Mouse (Mus musculus) lung, adult 2 months (tissue): ENCODE data around the gene Man1c1. TPM values are rescaled to one million over a fixed set of nuclear protein-coding genes. Genes with fewer than 3 reads are reported as not detected.

ENCODE experiments used
- DNase-seq: peaks from one replicate; pipeline ENCODE4 v3.0.0; 2022
- H3K4me1 ChIP-seq: fragments of 200-500 bp; 2 replicates; pipeline ENCODE4 v1.6.1; 2011; ENCODE audit warnings: low read length; ENCODE audit not compliant: control insufficient read depth, insufficient read depth
- H3K4me3 ChIP-seq: fragments of 200-500 bp; replicated peaks from 2 replicates; pipeline ENCODE3; 2011; ENCODE audit warnings: low read depth, mild to moderate bottlenecking, control low read depth, low read length; ENCODE audit errors: extremely low read depth
- CTCF ChIP-seq: fragments of 200-500 bp; IDR thresholded peaks from 2 replicates; pipeline ENCODE4 v1.5.1; 2011; ENCODE audit warnings: mild to moderate bottlenecking, low read length, control low read depth; ENCODE audit not compliant: insufficient read depth
- POLR2A ChIP-seq: fragments of 200-500 bp; IDR thresholded peaks from 2 replicates; pipeline ENCODE4 v1.6.1; 2011; ENCODE audit warnings: low read depth, mild to moderate bottlenecking, control low read depth, low read length, borderline replicate concordance; ENCODE audit errors: extremely low read depth
- WGBS: fragments of 180-500 bp; shearing (Covaris S2); methylation state at CpG from one replicate; pipeline ENCODE4 v1.1.7; 2018; 5-methylcytosine and 5-hydroxymethylcytosine counted together
- polyA plus RNA-seq: library from polyadenylated mRNA; depleted of rRNA; stranded (reverse); fragments of >200 nt; gene quantifications from 2 replicates; pipeline ENCODE4 v1.2.3, GENCODE M21; 2012

The Man1c1 gene
- polyA plus RNA-seq, 1 experiment = 15.7 TPM

- no peak overlapping the region for H3K4me3 ChIP-seq
- TF ChIP-seq CTCF (no peak), POLR2A (no peak)
- no peaks in the 10 kb centered on the region for H3K4me1 ChIP-seq
- 72% methylated on average over 12 of the region's 12 CpGs for WGBS
- no peak for DNase-seq
Measured at GRCm38 (mm10) chr4:134668355-134669028, 35.6 kb downstream of the Man1c1 start.

- no peaks in the 10 kb centered on the region for H3K4me1 ChIP-seq
Measured at GRCm38 (mm10) chr4:134666391-134666790, 37.7 kb downstream of the Man1c1 start.

GRCm38 (mm10) chr4:134663052-134663451, 41.0 kb downstream of the Man1c1 start:
- TF ChIP-seq CTCF (no peak), POLR2A (no peak)
- no peak overlapping the region for H3K4me3 ChIP-seq
- DNase-seq = no peak

More at GRCm38 (mm10) chr4:134666391-134666790, 37.7 kb downstream of the Man1c1 start:
- no peak for DNase-seq
- no peak overlapping the region for H3K4me3 ChIP-seq
- WGBS = 93% methylated on average over 19 of the region's 19 CpGs
- TF ChIP-seq CTCF = no peak
- TF ChIP-seq POLR2A = no peak

GRCm38 (mm10) chr4:134660630-134661183, 43.4 kb downstream of the Man1c1 start:
- WGBS = 71% methylated on average over 18 of the region's 18 CpGs
- no peak for DNase-seq

More at GRCm38 (mm10) chr4:134663052-134663451, 41.0 kb downstream of the Man1c1 start:
- H3K4me1 ChIP-seq = no peaks in the 10 kb centered on the region
- WGBS = 65% methylated on average over 10 of the region's 10 CpGs

GRCm38 (mm10) chr4:134659354-134660301, 44.5 kb downstream of the Man1c1 start:
- no peak for TF ChIP-seq POLR2A
- no peak for TF ChIP-seq CTCF
- no peak overlapping the region for H3K4me3 ChIP-seq
- H3K4me1 ChIP-seq = no peaks in the 10 kb centered on the region
- 56% methylated on average over 27 of the region's 27 CpGs for WGBS
- no peak for DNase-seq

More at GRCm38 (mm10) chr4:134660630-134661183, 43.4 kb downstream of the Man1c1 start:
- TF ChIP-seq POLR2A = no peak
- TF ChIP-seq CTCF = no peak
- H3K4me1 ChIP-seq = no peaks in the 10 kb centered on the region
- no peak overlapping the region for H3K4me3 ChIP-seq

GRCm38 (mm10) chr4:134657473-134657872, 46.6 kb downstream of the Man1c1 start:
- TF ChIP-seq CTCF (no peak), POLR2A (no peak)
- no peak overlapping the region for H3K4me3 ChIP-seq
- 85% methylated on average over 5 of the region's 5 CpGs for WGBS
- H3K4me1 ChIP-seq = no peaks in the 10 kb centered on the region
- DNase-seq = no peak

- Histone ChIP-seq H3K4me3 (no peak overlapping the region), H3K4me1 (peaks cover 3% of the 10 kb centered on the region; the same call in 1 of the 2 replicates)
- no peak for DNase-seq
- TF ChIP-seq POLR2A (no peak), CTCF (no peak)
- 54% methylated on average over 6 of the region's 6 CpGs for WGBS
Measured at GRCm38 (mm10) chr4:134654391-134654790, 49.7 kb downstream of the Man1c1 start.

GRCm38 (mm10) chr4:134652720-134653119, 51.4 kb downstream of the Man1c1 start:
- 83% methylated on average over 4 of the region's 4 CpGs for WGBS
- Histone ChIP-seq H3K4me1 (peaks cover 3% of the 10 kb centered on the region; the same call in 1 of the 2 replicates), H3K4me3 (no peak overlapping the region)
- no peak for DNase-seq
- TF ChIP-seq CTCF (no peak), POLR2A (no peak)

- no peak overlapping the region for H3K4me3 ChIP-seq
- peaks cover 3% of the 10 kb centered on the region; the same call in 1 of the 2 replicates for H3K4me1 ChIP-seq
- no peak for DNase-seq
- TF ChIP-seq POLR2A (no peak), CTCF (no peak)
- 54% methylated on average over 2 of the region's 2 CpGs for WGBS
Measured at GRCm38 (mm10) chr4:134652151-134652550, 51.9 kb downstream of the Man1c1 start.
